Mouse (Mus musculus): Measurements from ENCODE around the gene Cldn18.
A peak's percentile ranks its signal among the peaks of the same experiment; 100 is the strongest.

The Cldn18 gene

GRCm38 (mm10) chr9:99681980-99682570 lies 35.0 kb downstream of the Cldn18 start:
- DNase-seq: no peak

GRCm38 (mm10) chr9:99675714-99676113 lies 41.4 kb downstream of the Cldn18 start:
- no peak for DNase-seq

GRCm38 (mm10) chr9:99671603-99672002 lies 45.5 kb downstream of the Cldn18 start:
- no peak for DNase-seq

- no peak for DNase-seq
These were observed 49.5 kb downstream of the Cldn18 start for GRCm38 (mm10) chr9:99667596-99667995.

GRCm38 (mm10) chr9:99662887-99663286 lies 54.2 kb downstream of the Cldn18 start:
- no peak for DNase-seq

GRCm38 (mm10) chr9:99662406-99662805 lies 54.7 kb downstream of the Cldn18 start:
- DNase-seq: peak; percentile 52

GRCm38 (mm10) chr9:99661606-99662166 lies 55.4 kb downstream of the Cldn18 start:
- DNase-seq: no peak

- DNase-seq: no peak
These were observed 56.3 kb downstream of the Cldn18 start for GRCm38 (mm10) chr9:99660756-99661155.

GRCm38 (mm10) chr9:99646102-99646501 lies 71.0 kb downstream of the Cldn18 start:
- no peak for DNase-seq

GRCm38 (mm10) chr9:99645416-99645815 lies 71.7 kb downstream of the Cldn18 start:
- DNase-seq: no peak

GRCm38 (mm10) chr9:99639957-99640356 lies 77.1 kb downstream of the Cldn18 start:
- no peak for DNase-seq

Measured in cerebellum, adult 9-11 months (tissue).